9 mouse cellular contexts compared by ENCODE assay signal in genomic region chr11:69322010-69322409, GRCm38 (mm10). TPM values are rescaled to one million over a fixed set of nuclear protein-coding genes. Genes with fewer than 3 reads are reported as not detected.
DNase-seq lines count a peak whose midpoint lies in the region; ATAC-seq lines count a peak whose summit lies in the region.
"Had no signal": no experiment of that assay in that cellular context is flagged by ENCODE, and none has a peak within 500 bp of the region (broad histone marks: within the 10 kb centered on the region; RNA-seq: fewer than 3 reads in every experiment).

No protein-coding gene starts in this region.

- no peaks in the 10 kb centered on the region for H3K9me3 ChIP-seq in heart, embryonic 15.5 days (replicated peaks)
- H3K9me3 ChIP-seq in embryonic facial prominence, embryonic 10.5 days = no peaks in the 10 kb centered on the region
- H3K9me3 ChIP-seq in intestine, embryonic 14.5 days (ENCODE audit: control insufficient read depth, low read length) = no peaks in the 10 kb centered on the region
- no peaks in the 10 kb centered on the region for H3K9me3 ChIP-seq in midbrain, embryonic 16.5 days (replicated peaks; ENCODE audit: control insufficient read depth, low read length, poor library complexity, severe bottlenecking)

- peaks cover 25% of the 10 kb centered on the region for H3K36me3 ChIP-seq in heart, embryonic 15.5 days
- H3K36me3 ChIP-seq in embryonic facial prominence, embryonic 10.5 days (replicated peaks) = peaks cover 41% of the 10 kb centered on the region
- H3K36me3 ChIP-seq in intestine, embryonic 14.5 days (ENCODE audit: control insufficient read depth, insufficient read depth, low read length) = peaks cover 30% of the 10 kb centered on the region
- peaks cover 13% of the 10 kb centered on the region; the same call in 1 of the 2 replicates for H3K36me3 ChIP-seq in midbrain, embryonic 16.5 days (ENCODE audit: control insufficient read depth, insufficient read depth, low read length)

- peaks cover 7% of the 10 kb centered on the region for H3K27me3 ChIP-seq in heart, embryonic 15.5 days
- peaks cover 13% of the 10 kb centered on the region for H3K27me3 ChIP-seq in embryonic facial prominence, embryonic 10.5 days (replicated peaks; ENCODE audit: low read depth, poor library complexity, severe bottlenecking)
- H3K27me3 ChIP-seq in intestine, embryonic 14.5 days (replicated peaks; ENCODE audit: control insufficient read depth, insufficient read depth, low read length) = peaks cover 6% of the 10 kb centered on the region
- no peaks in the 10 kb centered on the region for H3K27me3 ChIP-seq in midbrain, embryonic 16.5 days (ENCODE audit: control insufficient read depth, insufficient read depth, low read depth, low read length)

- peak overlapping the region; percentile 72 for H3K4me2 ChIP-seq in heart, embryonic 15.5 days
- H3K4me2 ChIP-seq in intestine, embryonic 14.5 days (ENCODE audit: low read length) = peak overlapping the region; percentile 78
- H3K4me2 ChIP-seq in midbrain, embryonic 16.5 days (ENCODE audit: low read length) = peak overlapping the region; percentile 82

- peak overlapping the region; percentile 62; the same call in 1 of the 2 replicates for H3K4me3 ChIP-seq in heart, embryonic 15.5 days
- peak overlapping the region; percentile 78 for H3K4me3 ChIP-seq in embryonic facial prominence, embryonic 10.5 days
- H3K4me3 ChIP-seq in intestine, embryonic 14.5 days (ENCODE audit: low read depth, low read length) = peak overlapping the region; percentile 76; the same call in 1 of the 2 replicates
- H3K4me3 ChIP-seq in midbrain, embryonic 16.5 days (ENCODE audit: low read depth, low read length) = no peak overlapping the region

- ATAC-seq in heart, embryonic 15.5 days (replicated peaks; ENCODE audit: insufficient number of reproducible peaks, insufficient read depth, low FRiP score, low read depth) = no peak
- no peak for ATAC-seq in intestine, embryonic 14.5 days (replicated peaks; ENCODE audit: low FRiP score, low TSS enrichment, low read depth)
- no peak for ATAC-seq in midbrain, embryonic 16.5 days

- H3K4me1 ChIP-seq in heart, embryonic 15.5 days (replicated peaks) = peaks cover 39% of the 10 kb centered on the region
- peaks cover 46% of the 10 kb centered on the region for H3K4me1 ChIP-seq in embryonic facial prominence, embryonic 10.5 days
- peaks cover 25% of the 10 kb centered on the region for H3K4me1 ChIP-seq in intestine, embryonic 14.5 days (replicated peaks; ENCODE audit: control insufficient read depth, insufficient read depth, low read length)
- H3K4me1 ChIP-seq in midbrain, embryonic 16.5 days (ENCODE audit: control insufficient read depth, insufficient read depth, low read length) = peaks cover 36% of the 10 kb centered on the region

- H3K27ac ChIP-seq in heart, embryonic 15.5 days = no peak overlapping the region
- no peak overlapping the region for H3K27ac ChIP-seq in embryonic facial prominence, embryonic 10.5 days (replicated peaks)
- H3K27ac ChIP-seq in intestine, embryonic 14.5 days (ENCODE audit: low read depth) = no peak overlapping the region
- no peak overlapping the region for H3K27ac ChIP-seq in midbrain, embryonic 16.5 days (ENCODE audit: low read length)

- 0 out of 2 replicates have a peak overlapping the region, but pooled peaks have one; percentile 85 for H3K9ac ChIP-seq in heart, embryonic 15.5 days
- peak overlapping the region; percentile 81 for H3K9ac ChIP-seq in intestine, embryonic 14.5 days (ENCODE audit: low read length)
- peak overlapping the region; percentile 32 for H3K9ac ChIP-seq in midbrain, embryonic 16.5 days (ENCODE audit: low read depth, low read length)

- no peak for DNase-seq in heart, adult 9 months (ENCODE audit: low spot score in 2 of 2)
- no peak for DNase-seq in embryonic facial prominence, embryonic 10.5 days (ENCODE audit: low spot score)
- DNase-seq in intestine, embryonic 14.5 days (ENCODE audit: low spot score) = no peak
- DNase-seq in B cell, adult 2 months = no peak
- no peak for DNase-seq in layer of hippocampus, adult 8-10 months (ENCODE audit: low spot score in 2 of 2)
- no peak for DNase-seq in embryo, embryonic 9.5 days (ENCODE audit: extremely low spot score)
- DNase-seq: lung, adult 2 months had no signal

- WGBS in heart, embryonic 15.5 days = 73% methylated on average over 6 of the region's 6 CpGs
- WGBS in embryonic facial prominence, embryonic 10.5 days = 83% methylated on average over 6 of the region's 6 CpGs
- WGBS in intestine, embryonic 14.5 days = 68% methylated on average over 6 of the region's 6 CpGs
- 62% methylated on average over 6 of the region's 6 CpGs for WGBS in midbrain, embryonic 16.5 days

RNA-seq across cellular contexts. Expression of gene Cntrob, which starts 1.6 kb away (rescaled TPM):
- 12.7 and 17.2 TPM in 2 replicates for polyA plus RNA-seq in heart, embryonic 15.5 days (2015; fragmentation: Nextera tagmentation; extraction: Ambion mirVana)
- 34.1 and 37.3 TPM in 2 replicates for polyA plus RNA-seq in embryonic facial prominence, embryonic 10.5 days (2016; fragmentation: Nextera tagmentation; extraction: Ambion mirVana)
- polyA plus RNA-seq in intestine, embryonic 14.5 days (2014; fragmentation: Nextera tagmentation; extraction: Ambion mirVana) = 15.5 and 17.4 TPM in 2 replicates
- 19.2 and 21.7 TPM in 2 replicates for polyA plus RNA-seq in midbrain, embryonic 16.5 days (2015; fragmentation: Nextera tagmentation; extraction: Ambion mirVana)
- total RNA-seq in layer of hippocampus, adult 8-10 months (2022) = 10 to 100 TPM; 12.4 to 17.2 (median 15.5) TPM

RNA-seq across cellular contexts. Expression of gene Trappc1, which starts 1.8 kb away (rescaled TPM):
- 163 and 164 TPM in 2 replicates for polyA plus RNA-seq in heart, embryonic 15.5 days (2015; fragmentation: Nextera tagmentation; extraction: Ambion mirVana)
- polyA plus RNA-seq in embryonic facial prominence, embryonic 10.5 days (2016; fragmentation: Nextera tagmentation; extraction: Ambion mirVana) = 152 and 159 TPM in 2 replicates
- 155 and 160 TPM in 2 replicates for polyA plus RNA-seq in intestine, embryonic 14.5 days (2014; fragmentation: Nextera tagmentation; extraction: Ambion mirVana)
- polyA plus RNA-seq in midbrain, embryonic 16.5 days (2015; fragmentation: Nextera tagmentation; extraction: Ambion mirVana) = 173 and 179 TPM in 2 replicates
- 10 to 100 TPM; 54.6 to 65.9 (median 56.3) TPM for total RNA-seq in layer of hippocampus, adult 8-10 months (2022)

RNA-seq across cellular contexts. Expression of gene Kcnab3, which starts 4.0 kb away (rescaled TPM):
- polyA plus RNA-seq in heart, embryonic 15.5 days (2015; fragmentation: Nextera tagmentation; extraction: Ambion mirVana) = 0.77 and 1.1 TPM in 2 replicates
- polyA plus RNA-seq in embryonic facial prominence, embryonic 10.5 days (2016; fragmentation: Nextera tagmentation; extraction: Ambion mirVana) = 0.75 and 1.1 TPM in 2 replicates
- polyA plus RNA-seq in intestine, embryonic 14.5 days (2014; fragmentation: Nextera tagmentation; extraction: Ambion mirVana) = 2.8 and 3.2 TPM in 2 replicates
- polyA plus RNA-seq in midbrain, embryonic 16.5 days (2015; fragmentation: Nextera tagmentation; extraction: Ambion mirVana) = 3.8 and 5.3 TPM in 2 replicates
- total RNA-seq in layer of hippocampus, adult 8-10 months (2022) = 10 to 100 TPM; 26.9 to 33.1 (median 30.2) TPM

RNA-seq across cellular contexts. Expression of gene Rnf227, which starts 18.3 kb away (rescaled TPM):
- polyA plus RNA-seq in heart, embryonic 15.5 days (2015; fragmentation: Nextera tagmentation; extraction: Ambion mirVana) = 6.6 and 7.3 TPM in 2 replicates
- 18.7 and 18.8 TPM in 2 replicates for polyA plus RNA-seq in embryonic facial prominence, embryonic 10.5 days (2016; fragmentation: Nextera tagmentation; extraction: Ambion mirVana)
- 13.2 and 14.3 TPM in 2 replicates for polyA plus RNA-seq in intestine, embryonic 14.5 days (2014; fragmentation: Nextera tagmentation; extraction: Ambion mirVana)
- polyA plus RNA-seq in midbrain, embryonic 16.5 days (2015; fragmentation: Nextera tagmentation; extraction: Ambion mirVana) = 297 and 334 TPM in 2 replicates
- 100 to 1,000 TPM; 119 to 129 (median 121) TPM for total RNA-seq in layer of hippocampus, adult 8-10 months (2022)

RNA-seq across cellular contexts. Expression of gene Chd3, which starts 47.2 kb away (rescaled TPM):
- 14.2 and 22.9 TPM in 2 replicates for polyA plus RNA-seq in heart, embryonic 15.5 days (2015; fragmentation: Nextera tagmentation; extraction: Ambion mirVana)
- polyA plus RNA-seq in embryonic facial prominence, embryonic 10.5 days (2016; fragmentation: Nextera tagmentation; extraction: Ambion mirVana) = 46.2 and 55.9 TPM in 2 replicates
- 52.4 and 62.3 TPM in 2 replicates for polyA plus RNA-seq in intestine, embryonic 14.5 days (2014; fragmentation: Nextera tagmentation; extraction: Ambion mirVana)
- 82.8 and 86.1 TPM in 2 replicates for polyA plus RNA-seq in midbrain, embryonic 16.5 days (2015; fragmentation: Nextera tagmentation; extraction: Ambion mirVana)
- 100 to 1,000 TPM; 435 to 510 (median 495) TPM for total RNA-seq in layer of hippocampus, adult 8-10 months (2022)

Comparison
In these comparisons a context has a peak if more than half of its experiments do, and no peak if none do; other contexts are left out.
1. H3K9ac ChIP-seq: peak in every context shown above with its lines; median percentile 85 in heart, embryonic 15.5 days; 81 in intestine, embryonic 14.5 days; 32 in midbrain, embryonic 16.5 days.